Mouse (Mus musculus) midbrain, postnatal 0 days (tissue): ENCODE measurements around the gene Ptcd2. TPM values are rescaled to one million over a fixed set of nuclear protein-coding genes. Genes with fewer than 3 reads are reported as not detected.

Experiments used
- ATAC-seq: fragments of 200-750 bp; cut with Nextera tagmentation; 2 replicates; pipeline ENCODE4 v1.8.0; 2017; ENCODE audit warnings: moderate number of reproducible peaks, mild to moderate bottlenecking, moderate TSS enrichment, moderate library complexity; ENCODE audit not compliant: low FRiP score
- DNase-seq: peaks from one replicate; pipeline ENCODE4 v3.0.0-alpha.2; 2015; ENCODE audit warnings: low spot score
- H3K27ac ChIP-seq: fragments of 300-500 bp; sonication (generic); 2 replicates; pipeline ENCODE4 v1.5.1; 2014; ENCODE audit warnings: low read depth, mild to moderate bottlenecking, low read length, mixed read lengths
- H3K27me3 ChIP-seq: fragments of 300-500 bp; sonication (generic); 2 replicates; pipeline ENCODE4 v1.6.1; 2014; ENCODE audit warnings: low read length, control low read depth, mixed read lengths; ENCODE audit not compliant: insufficient read depth
- H3K36me3 ChIP-seq: fragments of 300-500 bp; sonication (generic); 2 replicates; pipeline ENCODE4 v1.6.1; 2014; ENCODE audit warnings: low read length, control low read depth, mixed read lengths; ENCODE audit not compliant: insufficient read depth
- H3K4me1 ChIP-seq: fragments of 300-500 bp; sonication (generic); 2 replicates; pipeline ENCODE4 v1.6.1; 2014; ENCODE audit warnings: mild to moderate bottlenecking, control low read depth, antibody characterized with exemption, low read length, mixed read lengths; ENCODE audit not compliant: insufficient read depth
- H3K4me2 ChIP-seq: fragments of 300-500 bp; sonication (generic); 2 replicates; pipeline ENCODE4 v1.6.1; 2014; ENCODE audit warnings: low read depth, mild to moderate bottlenecking, low read length, mixed read lengths; ENCODE audit not compliant: poor library complexity, severe bottlenecking
- H3K4me3 ChIP-seq: fragments of 300-500 bp; sonication (generic); 2 replicates; pipeline ENCODE4 v1.5.1; 2014; ENCODE audit warnings: low read depth, mild to moderate bottlenecking, low read length, moderate library complexity
- H3K9ac ChIP-seq: fragments of 300-500 bp; sonication (generic); replicated peaks from 2 replicates; pipeline ENCODE4 v1.6.1; 2014; ENCODE audit warnings: mild to moderate bottlenecking, low read length, moderate library complexity, mixed read lengths; ENCODE audit not compliant: poor library complexity, severe bottlenecking
- H3K9me3 ChIP-seq: fragments of 300-500 bp; sonication (generic); 2 replicates; pipeline ENCODE4 v1.6.1; 2016; ENCODE audit warnings: low read length, control low read depth
- CTCF ChIP-seq: IDR thresholded peaks from 2 replicates; pipeline ENCODE4 v1.5.1; 2016; ENCODE audit warnings: antibody characterized with exemption, mild to moderate bottlenecking
- WGBS: fragments of 180-500 bp; shearing (Covaris S2); extraction: QIAGEN DNeasy Blood & Tissue Kit; methylation state at CpG from one replicate; pipeline ENCODE4 v1.1.7; 2014; 5-methylcytosine and 5-hydroxymethylcytosine counted together
- polyA plus RNA-seq: library from polyadenylated mRNA; unstranded; fragments of >200 nt; fragmentation: Nextera tagmentation; extraction: Ambion mirVana; gene quantifications from 2 replicates; pipeline ENCODE4 v1.2.1, GENCODE M21; 2015
- total RNA-seq: library from RNA; depleted of rRNA; stranded (reverse); fragments of >200 nt; gene quantifications from 2 replicates; pipeline ENCODE4 v1.2.3, GENCODE M21; 2014; rRNA removed

Ptcd2 gene
- total RNA-seq (41.8 and 48.9 TPM in 2 replicates), polyA plus RNA-seq (51.5 and 52.8 TPM in 2 replicates)

DNA sequence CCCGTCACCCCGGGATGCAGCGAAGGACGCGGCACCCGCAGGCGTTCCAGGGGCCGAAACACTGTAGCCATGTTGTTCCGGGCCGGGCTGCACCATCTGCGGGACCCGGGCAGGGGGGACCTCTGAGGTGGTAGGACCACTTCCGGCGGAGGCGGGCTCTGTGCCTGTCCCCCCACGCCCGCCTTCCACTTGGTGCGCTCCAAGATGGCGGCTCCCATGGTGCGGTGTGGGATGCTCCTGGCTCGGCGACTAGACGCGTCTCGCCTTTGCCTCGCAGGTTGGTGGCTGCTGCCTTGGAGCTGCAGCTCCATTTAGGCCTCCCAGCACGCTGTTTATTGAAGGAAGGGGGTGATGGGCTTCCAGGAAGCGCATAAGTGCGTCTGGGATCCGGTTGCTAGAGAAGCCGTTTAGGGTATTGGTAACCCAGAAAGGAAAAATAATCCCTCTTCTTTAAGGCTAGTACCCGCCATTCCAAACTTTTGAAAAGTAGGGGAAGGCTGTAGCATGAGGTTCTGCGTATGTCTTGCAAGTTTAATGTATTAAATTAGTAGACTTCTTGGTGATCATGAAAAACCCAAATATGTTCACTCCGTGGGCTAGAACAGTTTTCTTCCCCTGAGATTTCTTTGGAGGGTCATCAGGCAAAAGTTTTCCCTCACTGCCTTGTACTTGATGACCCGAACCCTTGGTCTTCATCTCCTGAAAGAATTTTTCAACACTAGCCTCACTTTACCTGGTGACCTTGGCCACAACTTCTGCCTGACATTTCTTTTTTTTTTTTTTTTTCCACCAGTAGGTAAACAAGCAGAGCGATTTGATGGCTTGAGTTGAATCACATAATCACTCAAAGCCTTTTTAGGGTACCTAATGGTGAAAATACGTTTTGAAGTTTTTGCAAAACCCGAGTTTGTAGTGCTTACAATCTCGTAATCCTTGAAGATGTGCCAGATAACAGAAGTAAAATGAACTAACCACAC, at the start of gene Ptcd2, which contains the start of gene Mrps27:
Gene Ptcd2, minus strand, starts transcription at position 107 of the 977 bp plus-strand sequence.
Gene Mrps27, plus strand, starts transcription at position 188 of the 977 bp plus-strand sequence.
- WGBS: 3% methylated on average over 39 of the region's 39 CpGs
- 0 out of 2 replicates have a peak, but pooled peaks have one; percentile 18 for TF ChIP-seq CTCF

DNA sequence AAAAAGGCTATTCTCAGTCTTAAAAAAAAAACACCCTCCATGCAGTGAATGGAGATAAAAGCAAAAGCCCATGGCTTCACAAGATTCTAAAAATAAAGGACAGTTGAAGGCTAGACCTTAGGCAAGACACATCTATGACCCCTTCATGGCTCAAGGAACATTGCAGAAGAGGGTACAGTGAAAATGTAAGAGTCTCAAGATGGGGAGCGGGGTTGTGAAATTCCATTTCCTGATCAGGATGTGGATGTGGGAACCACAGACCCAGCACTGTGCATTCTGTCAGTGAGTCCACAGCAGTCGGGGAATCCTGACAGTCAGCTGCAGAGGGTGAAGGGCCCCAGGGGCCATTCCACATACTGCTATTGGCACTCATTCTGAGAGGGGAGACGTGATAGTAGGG, 48.6 kb upstream of the Ptcd2 start:
- ATAC-seq (no peak), DNase-seq (no peak)
- Histone ChIP-seq H3K27me3 (no peaks in the 10 kb centered on the region), H3K4me2 (no peak overlapping the region), H3K9me3 (no peaks in the 10 kb centered on the region), H3K36me3 (no peaks in the 10 kb centered on the region), H3K4me3 (no peak overlapping the region), H3K4me1 (no peaks in the 10 kb centered on the region), H3K27ac (no peak overlapping the region), H3K9ac (no peak overlapping the region)
- no peak for TF ChIP-seq CTCF
- 88% methylated on average over 3 of the region's 3 CpGs for WGBS

More for the DNA sequence above, at the start of gene Ptcd2, which contains the start of gene Mrps27:
- H3K9me3 ChIP-seq: no peaks in the 10 kb centered on the region
- peaks cover 8% of the 10 kb centered on the region for H3K4me1 ChIP-seq
- peaks cover 22% of the 10 kb centered on the region for H3K36me3 ChIP-seq
- H3K9ac ChIP-seq: peak within 1 kb of the TSS; percentile 79
- ATAC-seq (peak; percentile 97), DNase-seq (peak; percentile 97)
- H3K27ac ChIP-seq: peak within 1 kb of the TSS; percentile 92
- peak within 1 kb of the TSS; percentile 88 for H3K4me3 ChIP-seq
- peak within 1 kb of the TSS; percentile 61 for H3K4me2 ChIP-seq
- H3K27me3 ChIP-seq: no peaks in the 10 kb centered on the region

DNA sequence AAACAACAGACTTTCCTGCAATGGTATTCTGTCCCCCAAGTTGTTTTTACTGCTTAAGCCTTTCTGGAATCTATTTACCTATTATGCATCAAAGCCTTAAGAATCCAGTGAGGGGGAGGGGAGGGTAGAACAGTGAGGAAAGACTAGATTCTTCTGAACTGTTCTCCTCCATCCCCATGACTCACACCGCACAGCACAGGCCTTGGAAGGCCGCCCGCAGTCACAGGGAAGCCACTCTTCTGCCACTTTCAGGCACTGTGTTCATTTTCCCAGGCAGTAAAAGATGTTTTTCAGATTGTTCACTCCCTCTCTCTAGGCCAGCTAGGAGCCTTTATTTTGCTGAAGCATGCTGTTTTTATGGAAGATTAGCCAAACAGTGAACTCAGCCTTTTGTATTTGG, 46.9 kb upstream of the Ptcd2 start:
- no peak overlapping the region for H3K27ac ChIP-seq
- ATAC-seq (no peak), DNase-seq (peak; percentile 37)
- no peak overlapping the region for H3K9ac ChIP-seq
- H3K4me1 ChIP-seq: no peaks in the 10 kb centered on the region
- TF ChIP-seq CTCF: no peak
- no peaks in the 10 kb centered on the region for H3K27me3 ChIP-seq
- H3K4me2 ChIP-seq: no peak overlapping the region
- no peaks in the 10 kb centered on the region for H3K36me3 ChIP-seq
- no peak overlapping the region for H3K4me3 ChIP-seq
- H3K9me3 ChIP-seq: no peaks in the 10 kb centered on the region
- 70% methylated on average over 3 of the region's 3 CpGs for WGBS

DNA sequence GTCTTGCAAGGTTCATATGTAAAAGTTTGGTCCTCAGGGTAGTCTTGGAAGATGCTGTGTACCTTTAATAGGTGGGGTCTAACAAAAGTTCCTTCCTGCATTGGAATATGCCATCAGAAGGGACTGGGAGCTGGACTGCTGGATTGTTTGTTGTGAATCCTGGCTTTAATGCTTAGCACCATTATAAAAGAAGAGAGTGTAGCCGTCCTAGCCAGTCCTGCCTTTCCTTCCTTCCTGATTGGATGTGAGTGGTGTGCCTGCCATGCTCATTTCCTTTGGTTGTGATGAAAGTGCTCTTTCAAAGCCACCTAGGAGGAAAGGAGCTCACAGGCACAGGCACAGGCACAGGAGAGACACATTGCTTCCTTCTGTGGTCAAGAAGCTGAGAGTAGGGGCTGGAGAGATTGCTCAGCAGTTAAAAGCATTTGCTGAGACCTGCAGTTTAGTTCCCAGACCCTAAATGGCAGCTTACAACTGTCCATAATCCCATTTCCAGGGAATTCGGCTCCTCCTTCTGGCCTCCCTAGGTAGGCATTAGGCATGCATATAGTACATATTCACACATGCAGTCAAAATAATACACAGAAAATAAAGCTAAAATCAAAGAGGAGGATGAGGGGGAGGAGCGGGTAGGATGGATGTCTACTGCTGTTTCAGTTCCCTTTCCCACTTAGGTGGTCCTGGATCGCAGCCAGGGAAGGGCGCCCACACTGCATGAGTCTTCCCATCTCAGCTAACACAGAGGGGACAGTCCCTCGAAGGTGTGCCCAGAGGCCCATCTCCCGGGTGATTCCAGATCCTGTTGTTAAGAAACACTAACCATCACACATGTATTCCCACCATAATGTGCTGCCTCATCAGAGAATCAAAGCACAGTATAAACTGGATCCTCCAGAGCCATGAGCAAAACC, 43.7 kb upstream of the Ptcd2 start:
- no peak overlapping the region for H3K4me2 ChIP-seq
- H3K9me3 ChIP-seq: no peaks in the 10 kb centered on the region
- DNase-seq (no peak), ATAC-seq (no peak)
- WGBS: 63% methylated on average over 7 of the region's 7 CpGs
- no peaks in the 10 kb centered on the region for H3K36me3 ChIP-seq
- no peak overlapping the region for H3K27ac ChIP-seq
- H3K4me3 ChIP-seq: no peak overlapping the region
- no peak overlapping the region for H3K9ac ChIP-seq
- H3K4me1 ChIP-seq: no peaks in the 10 kb centered on the region
- no peak for TF ChIP-seq CTCF
- no peaks in the 10 kb centered on the region for H3K27me3 ChIP-seq

DNA sequence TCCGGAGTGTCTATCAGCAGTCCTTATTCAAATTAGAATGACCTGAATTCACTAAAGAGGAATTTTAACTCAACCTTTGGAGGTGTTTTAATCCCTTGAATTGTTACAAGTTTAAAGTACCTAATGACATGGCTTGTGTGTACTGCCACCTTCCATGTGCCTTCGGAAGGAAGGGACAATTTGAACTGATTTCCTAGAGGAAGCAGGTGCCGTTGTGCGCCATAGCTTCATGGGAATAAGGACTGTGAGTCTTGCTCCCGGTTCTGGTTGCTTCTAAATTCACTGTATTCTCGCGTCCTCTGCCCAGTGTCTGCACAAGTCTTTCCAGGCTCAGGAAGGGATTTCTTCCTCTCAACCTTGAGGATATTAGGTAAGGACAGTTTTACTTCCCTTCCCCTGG, 41.8 kb upstream of the Ptcd2 start:
- no peak for ATAC-seq
- 76% methylated on average over 7 of the region's 7 CpGs for WGBS

More for the DNA sequence above, 41.8 kb upstream of the Ptcd2 start:
- Histone ChIP-seq H3K9me3 (no peaks in the 10 kb centered on the region), H3K9ac (no peak overlapping the region), H3K36me3 (no peaks in the 10 kb centered on the region; the same call in 1 of the 2 replicates), H3K4me3 (no peak overlapping the region), H3K4me2 (no peak overlapping the region), H3K4me1 (no peaks in the 10 kb centered on the region), H3K27ac (no peak overlapping the region), H3K27me3 (no peaks in the 10 kb centered on the region)
- no peak for TF ChIP-seq CTCF
- DNase-seq: no peak
